Mouse (Mus musculus) embryonic facial prominence, embryonic 14.5 days (tissue): ENCODE data around the gene Tex35. TPM values are rescaled to one million over a fixed set of nuclear protein-coding genes. Genes with fewer than 3 reads are reported as not detected.

Source experiments
- ATAC-seq: fragments of 200-750 bp; cut with Nextera tagmentation; 2 replicates; pipeline ENCODE4 v1.8.0; 2017; ENCODE audit warnings: low read depth, moderate number of reproducible peaks, moderate TSS enrichment
- DNase-seq: peaks from one replicate; pipeline ENCODE4 v3.0.0-alpha.2; 2015; ENCODE audit warnings: low spot score
- H3K27ac ChIP-seq: fragments of 300-500 bp; sonication (generic); replicated peaks from 2 replicates; pipeline ENCODE4 v1.5.1; 2014; ENCODE audit warnings: low read depth, mild to moderate bottlenecking, low read length, moderate library complexity
- H3K27me3 ChIP-seq: fragments of 300-500 bp; sonication (generic); replicated peaks from 2 replicates; pipeline ENCODE4 v1.6.1; 2014; ENCODE audit warnings: low read length; ENCODE audit not compliant: control insufficient read depth, insufficient read depth
- H3K36me3 ChIP-seq: fragments of 300-500 bp; sonication (generic); 2 replicates; pipeline ENCODE4 v1.6.1; 2014; ENCODE audit warnings: low read length, mixed read lengths; ENCODE audit not compliant: control insufficient read depth, insufficient read depth
- H3K4me1 ChIP-seq: fragments of 300-500 bp; sonication (generic); 2 replicates; pipeline ENCODE4 v1.6.1; 2014; ENCODE audit warnings: antibody characterized with exemption, low read length; ENCODE audit not compliant: control insufficient read depth, insufficient read depth
- H3K4me2 ChIP-seq: fragments of 300-500 bp; sonication (generic); 2 replicates; pipeline ENCODE4 v1.6.1; 2014; ENCODE audit warnings: low read depth, mild to moderate bottlenecking, low read length, moderate library complexity, mixed read lengths
- H3K4me3 ChIP-seq: fragments of 300-500 bp; sonication (generic); 2 replicates; pipeline ENCODE4 v1.5.1; 2014; ENCODE audit warnings: low read depth, mild to moderate bottlenecking, low read length
- H3K9ac ChIP-seq: fragments of 300-500 bp; sonication (generic); 2 replicates; pipeline ENCODE4 v1.6.1; 2014; ENCODE audit warnings: low read depth, mild to moderate bottlenecking, low read length, moderate library complexity, mixed read lengths
- H3K9me3 ChIP-seq: fragments of 300-500 bp; sonication (generic); 2 replicates; pipeline ENCODE4 v1.6.1; 2016; ENCODE audit warnings: low read length; ENCODE audit not compliant: control insufficient read depth
- WGBS: fragments of 180-500 bp; shearing (Covaris S2); extraction: QIAGEN DNeasy Blood & Tissue Kit; methylation state at CpG from one replicate; pipeline ENCODE4 v1.1.7; 2014; 5-methylcytosine and 5-hydroxymethylcytosine counted together
- polyA plus RNA-seq: library from polyadenylated mRNA; unstranded; fragments of >200 nt; fragmentation: Nextera tagmentation; extraction: Ambion mirVana; gene quantifications from 2 replicates; pipeline ENCODE4 v1.2.1, GENCODE M21; 2014

Gene Tex35
- polyA plus RNA-seq, 1 experiment from 2014 or later = not detected

DNA sequence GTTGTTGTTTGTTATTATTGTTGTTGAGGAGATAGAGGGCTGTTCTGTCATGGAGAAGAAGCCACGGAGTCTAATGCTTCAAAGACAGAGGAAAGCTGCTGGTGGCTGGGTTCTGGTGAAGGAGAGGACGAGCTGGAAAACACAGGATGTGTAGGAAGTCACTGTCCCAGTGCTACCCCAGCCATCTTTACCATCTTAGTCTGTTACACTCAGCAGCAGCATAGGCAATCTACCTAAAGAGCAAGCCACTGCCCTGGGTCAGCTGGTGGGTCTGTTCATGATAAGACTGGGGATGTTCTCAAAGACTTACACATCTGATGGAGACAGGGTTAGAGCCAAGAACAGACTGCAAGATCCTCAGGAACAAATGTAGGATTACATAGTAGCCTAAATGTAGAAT, 58.6 kb downstream of the Tex35 start:
- no peak for ATAC-seq
- H3K9me3 ChIP-seq = no peaks in the 10 kb centered on the region
- no peak overlapping the region for H3K9ac ChIP-seq
- H3K36me3 ChIP-seq = no peaks in the 10 kb centered on the region
- 85% methylated on average over 2 of the region's 2 CpGs for WGBS
- no peak overlapping the region for H3K4me2 ChIP-seq
- H3K27ac ChIP-seq = no peak overlapping the region
- no peak overlapping the region for H3K4me3 ChIP-seq
- no peak for DNase-seq
- peaks cover 15% of the 10 kb centered on the region for H3K4me1 ChIP-seq
- no peaks in the 10 kb centered on the region for H3K27me3 ChIP-seq

Other genes with a start within 250 kb of the Tex35 start
- gene Ralgps2, start 169.1 kb downstream of the Tex35 start, polyA plus RNA-seq = 69.6 and 79.1 TPM in 2 replicates